28 mouse cellular contexts compared by ENCODE assay signal in genomic region chr13:46602674-46603073, GRCm38 (mm10).
DNase-seq lines count a peak whose midpoint lies in the region; ATAC-seq and TF ChIP-seq lines count a peak whose summit lies in the region.
"Had no signal": no experiment of that assay in that cellular context is flagged by ENCODE, and none has a peak within 500 bp of the region (broad histone marks: within the 10 kb centered on the region; RNA-seq: fewer than 3 reads in every experiment).

No protein-coding gene starts in this region.

- no peak overlapping the region for H3K4me3 ChIP-seq in gastrocnemius, adult 2 months
- H3K4me3 ChIP-seq: embryonic facial prominence, embryonic 13.5 days; forebrain, embryonic 12.5 days; heart, embryonic 15.5 days; hindbrain, embryonic 12.5 days; liver, embryonic 15.5 days; megakaryocyte, embryonic 14.5 days; midbrain, embryonic 12.5 days; myocyte; neural tube, embryonic 13.5 days had no signal

- ATAC-seq in neutrophil, adult 5-6 weeks (ENCODE audit: extremely low read depth, insufficient number of reproducible peaks, low FRiP score, poor library complexity, severe bottlenecking), result peak; percentile 16; the same call in 1 of the 2 replicates
- ATAC-seq: intestine, embryonic 16.5 days; Patski had no signal

- TF ChIP-seq CTCF in gastrocnemius, adult 2 months (IDR thresholded peaks at IDR 0.05), result no peak

- peak; percentile 5 for DNase-seq in CD4-positive helper T cell, adult 2 months (ENCODE audit: low read depth, low spot score)
- DNase-seq in T-cell, adult 2 months (ENCODE audit: low spot score), result peak; percentile 50
- DNase-seq in lung, postnatal 10 days, result peak; percentile 6
- no peak for DNase-seq in gastrocnemius, postnatal 25 days
- no peak for DNase-seq in gastrocnemius, adult 2 months
- DNase-seq in frontal cortex, adult 2 months (ENCODE audit: extremely low spot score in 1 of 2, low spot score in 1 of 2), result no peak
- DNase-seq: adrenal gland, postnatal 14 days; cerebellum, adult 11 months; cerebellum, adult 9-10 months; cerebellum, postnatal 36 days; heart, postnatal 36 days; kidney, adult 8-10 months; kidney, postnatal 10 days; thymus, adult 18-20 months; thymus, postnatal 25 days had no signal

- no peak overlapping the region for H3K27ac ChIP-seq in gastrocnemius, adult 2 months
- H3K27ac ChIP-seq: embryonic facial prominence, embryonic 13.5 days; forebrain, embryonic 12.5 days; heart, embryonic 15.5 days; hindbrain, embryonic 12.5 days; liver, embryonic 15.5 days; midbrain, embryonic 12.5 days; neural tube, embryonic 13.5 days; stomach, postnatal 0 days had no signal

- intact Hi-C loops in gastrocnemius, adult 2 months (cut with DNase I), result no loop called here

Comparison
In these comparisons a context has a peak if more than half of its experiments do, and no peak if none do; other contexts are left out.
1. DNase-seq: peak in CD4-positive helper T cell, adult 2 months (single experiment), T-cell, adult 2 months (single experiment) and lung, postnatal 10 days (single experiment); none in gastrocnemius, postnatal 25 days (single experiment), gastrocnemius, adult 2 months (single experiment) and frontal cortex, adult 2 months (0 of 2).